Mouse (Mus musculus): ENCODE results near the gene Rcor1.

The Rcor1 gene

GRCm38 (mm10) chr12:111125666-111126065 is 86.5 kb downstream of the Rcor1 start:
- DNase-seq (ENCODE audit: low spot score): no peak

GRCm38 (mm10) chr12:111134169-111134568 is 95.0 kb downstream of the Rcor1 start:
- no peak for DNase-seq (ENCODE audit: low spot score)

- DNase-seq (ENCODE audit: low spot score): peak; percentile 69
Observed at GRCm38 (mm10) chr12:111134791-111135733, 95.9 kb downstream of the Rcor1 start.

- DNase-seq (ENCODE audit: low spot score): no peak
Observed at GRCm38 (mm10) chr12:111135953-111136352, 96.8 kb downstream of the Rcor1 start.

- no peak for DNase-seq (ENCODE audit: low spot score)
Observed at GRCm38 (mm10) chr12:111137079-111137478, 97.9 kb downstream of the Rcor1 start.

- no peak for DNase-seq (ENCODE audit: low spot score)
Observed at GRCm38 (mm10) chr12:111143005-111143508, 103.9 kb downstream of the Rcor1 start.

GRCm38 (mm10) chr12:111143509-111144063 is 104.4 kb downstream of the Rcor1 start:
- DNase-seq (ENCODE audit: low spot score): no peak

GRCm38 (mm10) chr12:111144598-111144997 is 105.4 kb downstream of the Rcor1 start:
- no peak for DNase-seq (ENCODE audit: low spot score)

GRCm38 (mm10) chr12:111145269-111145668 is 106.1 kb downstream of the Rcor1 start:
- no peak for DNase-seq (ENCODE audit: low spot score)

GRCm38 (mm10) chr12:111149495-111150235 is 110.5 kb downstream of the Rcor1 start:
- no peak for DNase-seq (ENCODE audit: low spot score)

- DNase-seq (ENCODE audit: low spot score): no peak
Observed at GRCm38 (mm10) chr12:111150236-111150596, 111.1 kb downstream of the Rcor1 start.

GRCm38 (mm10) chr12:111151422-111152156 is 112.4 kb downstream of the Rcor1 start:
- DNase-seq (ENCODE audit: low spot score): no peak

GRCm38 (mm10) chr12:111152579-111152978 is 113.4 kb downstream of the Rcor1 start:
- DNase-seq (ENCODE audit: low spot score): no peak

GRCm38 (mm10) chr12:111152981-111153710 is 114.0 kb downstream of the Rcor1 start:
- no peak for DNase-seq (ENCODE audit: low spot score)

- no peak for DNase-seq (ENCODE audit: low spot score)
Observed at GRCm38 (mm10) chr12:111153946-111154345, 114.8 kb downstream of the Rcor1 start.

- no peak for DNase-seq (ENCODE audit: low spot score)
Observed at GRCm38 (mm10) chr12:111154641-111155040, 115.5 kb downstream of the Rcor1 start.

GRCm38 (mm10) chr12:111155756-111156155 is 116.6 kb downstream of the Rcor1 start:
- DNase-seq (ENCODE audit: low spot score): no peak

GRCm38 (mm10) chr12:111159659-111160428 is 120.7 kb downstream of the Rcor1 start:
- DNase-seq (ENCODE audit: low spot score): no peak

- DNase-seq (ENCODE audit: low spot score): no peak
Observed at GRCm38 (mm10) chr12:111160871-111161270, 121.7 kb downstream of the Rcor1 start.

GRCm38 (mm10) chr12:111161943-111162311 is 122.8 kb downstream of the Rcor1 start:
- DNase-seq (ENCODE audit: low spot score): no peak

All from yolk sac, embryonic 10.5 days (tissue).